Mouse (Mus musculus) central nervous system, embryonic 18 days (tissue): Measurements from ENCODE around the gene 1810055G02Rik. TPM values are rescaled to one million over a fixed set of nuclear protein-coding genes. Genes with fewer than 3 reads are reported as not detected.

Experiments used
- polyA plus RNA-seq: library from polyadenylated mRNA; depleted of rRNA; stranded (reverse); fragments of >200 nt; gene quantifications from 2 replicates; pipeline ENCODE4 v1.2.3, GENCODE M21; 2012; rRNA removed

The 1810055G02Rik gene
- polyA plus RNA-seq, result 37.1 and 41.0 TPM in 2 replicates

GRCm38 (mm10) chr19:3708078-3709012 is at the start of gene 1810055G02Rik:
Gene 1810055G02Rik (plus strand): TSS chr19:3708293.

GRCm38 (mm10) chr19:3686215-3686894 is 21.7 kb upstream of the 1810055G02Rik start, which contains the start of gene Lrp5:
Gene Lrp5 (minus strand): TSS chr19:3686564.

DNA sequence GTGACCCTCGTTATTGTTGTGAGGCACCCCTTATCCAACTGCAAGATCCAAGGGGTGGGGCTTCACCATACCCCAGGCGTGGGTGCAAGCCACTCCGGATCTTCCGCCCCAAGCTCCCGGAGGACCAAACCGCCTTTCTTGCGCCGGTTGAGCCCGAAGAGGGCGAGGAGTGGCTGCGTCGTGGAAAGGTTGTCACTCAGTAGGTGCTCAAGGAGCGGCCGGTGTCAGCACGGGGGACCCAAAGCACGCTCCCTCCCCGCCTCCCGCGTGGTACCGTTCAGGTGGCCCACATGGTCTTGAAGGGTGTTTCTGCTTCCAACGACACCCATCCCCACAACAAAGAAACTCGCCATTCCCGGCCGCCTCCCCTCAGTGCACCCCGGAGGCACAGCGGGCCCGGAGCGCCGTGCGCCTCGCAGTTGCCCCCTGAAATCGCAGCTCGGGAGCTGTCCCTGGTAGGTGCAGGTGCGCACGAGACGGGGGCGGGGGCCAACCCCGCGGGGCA is 59.2 kb downstream of the 1810055G02Rik start, which contains the start of gene Kmt5b:
Kmt5b (plus strand) TSS at position 146 of the 505 bp plus-strand sequence.

Other genes with a start within 250 kb of the 1810055G02Rik start
- 95.9 and 99.5 TPM in 2 replicates for gene Ppp6r3, start 132.5 kb upstream of the 1810055G02Rik start, polyA plus RNA-seq
- 3.3 and 4.1 TPM in 2 replicates for gene Lrp5, start 21.7 kb upstream of the 1810055G02Rik start, polyA plus RNA-seq
- 48.4 and 49.2 TPM in 2 replicates for gene Kmt5b, start 59.1 kb downstream of the 1810055G02Rik start, polyA plus RNA-seq
- 111 and 120 TPM in 2 replicates for gene Chka, start 143.5 kb downstream of the 1810055G02Rik start, polyA plus RNA-seq
- gene Tcirg1, start 198.8 kb downstream of the 1810055G02Rik start, polyA plus RNA-seq, result 37.4 and 44.0 TPM in 2 replicates
- 198 and 215 TPM in 2 replicates for gene Ndufs8, start 204.5 kb downstream of the 1810055G02Rik start, polyA plus RNA-seq
- 1.9 and 2.2 TPM in 2 replicates for gene Aldh3b1, start 221.5 kb downstream of the 1810055G02Rik start, polyA plus RNA-seq
- gene Unc93b1, start 226.9 kb downstream of the 1810055G02Rik start, polyA plus RNA-seq, result 10.5 and 11.1 TPM in 2 replicates